Mouse (Mus musculus): ENCODE measurements at regions not wholly inside any gene's neighbourhood (a gene's known extent, or its start where the extent isn't known, plus 50 kb on each side); places are given as distances from the start of the nearest gene placed in this dataset.
A peak's percentile ranks its signal among the peaks of the same experiment; 100 is the strongest.
"Not testable (repeated sequence)": the region's sequence is repeated elsewhere in the genome, so short reads cannot be mapped to it uniquely, and the experiment has no call there.

GRCm38 (mm10) chrX:75734628-75735302 is 140.2 kb downstream of the Pls3 start:
- peak; percentile 77 for DNase-seq

DNA sequence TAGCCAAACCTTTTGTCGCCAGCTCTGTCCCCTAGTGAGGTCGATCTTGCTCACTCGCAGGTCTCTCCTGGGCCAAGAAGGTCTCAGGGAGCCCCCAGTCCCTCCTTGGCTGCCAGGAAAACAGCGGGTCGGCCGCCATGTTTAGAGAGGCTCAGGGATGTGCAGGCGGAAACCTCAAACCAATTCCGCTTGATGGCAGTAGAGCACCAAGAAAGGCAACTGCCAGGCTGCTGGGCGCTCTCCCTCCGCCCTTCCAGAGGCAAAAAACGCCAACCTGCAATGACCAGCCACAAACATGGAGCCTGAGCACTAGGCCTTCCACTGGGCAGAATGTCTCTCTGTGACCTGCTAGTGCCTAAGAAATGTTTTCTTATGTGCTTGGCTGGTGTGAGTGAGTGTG is 141.3 kb downstream of the Pls3 start:
- DNase-seq, result peak; percentile 89

DNA sequence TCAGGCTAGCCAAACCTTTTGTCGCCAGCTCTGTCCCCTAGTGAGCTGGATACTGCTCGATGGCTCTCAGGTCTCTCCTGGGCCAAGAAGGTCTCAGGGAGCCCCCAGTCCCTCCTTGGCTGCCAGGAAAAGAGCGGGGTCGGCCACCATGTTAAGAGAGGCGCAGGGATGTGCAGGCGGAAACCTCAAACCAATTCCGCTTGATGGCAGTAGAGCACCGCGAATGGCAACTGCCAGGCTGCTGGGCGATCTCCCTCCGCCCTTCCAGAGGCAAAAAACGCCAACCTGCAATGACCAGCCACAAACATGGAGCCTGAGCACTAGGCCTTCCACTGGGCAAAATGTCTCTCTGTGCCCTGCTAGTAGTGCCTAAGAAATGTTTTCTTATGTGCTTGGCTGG is 145.2 kb downstream of the Pls3 start:
- DNase-seq, result peak; percentile 71

DNA sequence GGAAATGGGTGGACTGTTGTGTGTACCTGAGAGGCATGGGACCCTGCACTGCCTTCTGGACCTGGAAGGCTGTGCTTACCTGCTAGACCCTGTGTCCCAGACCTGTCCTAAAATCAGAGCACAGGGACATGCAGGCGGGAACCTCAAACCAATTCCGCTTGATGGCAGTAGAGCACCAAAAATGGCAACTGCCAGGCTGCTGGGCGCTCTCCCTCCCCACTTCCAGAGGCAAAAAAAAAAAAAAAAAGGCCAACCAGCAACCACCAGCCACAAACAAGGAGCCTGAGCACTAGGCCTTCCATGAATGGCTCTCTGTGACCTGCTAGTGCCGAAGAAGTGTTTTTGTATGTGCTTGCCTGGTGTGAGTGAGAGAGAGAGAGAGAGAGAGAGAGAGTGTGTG is 146.5 kb downstream of the Pls3 start:
- DNase-seq, result peak; percentile 66

- DNase-seq, result not testable (repeated sequence)
Observed at GRCm38 (mm10) chrX:75723542-75723941, 145.5 kb upstream of the Rab39b start.

DNA sequence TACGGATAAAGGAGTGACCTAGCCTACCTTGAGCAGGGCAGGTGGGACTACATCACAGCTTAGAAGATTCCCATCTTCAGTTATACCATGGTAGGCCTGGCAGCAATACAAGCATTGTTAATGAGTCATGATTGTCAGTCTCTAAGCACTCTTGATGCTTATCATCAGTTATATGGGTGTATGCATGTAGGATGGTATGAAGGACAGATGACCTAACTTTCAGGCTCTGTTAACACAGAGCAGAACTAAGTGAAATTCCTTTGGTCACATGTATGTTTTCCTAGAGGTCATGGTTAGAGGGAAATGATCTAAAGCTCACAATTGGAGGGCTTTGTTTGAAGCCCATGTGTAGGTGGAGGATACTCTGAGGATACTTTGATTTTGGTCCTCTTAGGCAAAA is 121.9 kb upstream of the Rab39b start:
- no peak for DNase-seq

DNA sequence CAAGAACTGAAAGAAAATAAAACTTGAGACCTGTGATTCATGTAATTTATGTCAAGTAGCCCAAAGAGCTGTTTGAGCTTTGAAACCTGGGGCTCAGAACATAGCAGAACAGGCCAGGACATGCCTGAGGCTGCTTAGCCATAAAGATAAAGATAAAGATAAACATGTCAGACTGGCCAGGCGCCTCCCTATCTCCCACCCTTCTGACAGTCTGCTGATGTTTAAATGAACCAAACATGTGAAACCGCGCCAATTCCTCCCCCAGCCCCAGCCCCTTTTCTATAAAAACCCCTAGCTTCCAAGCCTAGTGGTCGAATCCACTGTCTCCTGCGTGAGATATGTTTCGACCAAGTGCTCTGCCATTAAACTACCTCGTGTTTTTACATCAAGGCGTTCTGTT is 97.2 kb upstream of the Rab39b start:
- DNase-seq, result not testable (repeated sequence)

GRCm38 (mm10) chrX:75673920-75674665 is 96.1 kb upstream of the Rab39b start:
- peak; percentile 91 for DNase-seq

DNA sequence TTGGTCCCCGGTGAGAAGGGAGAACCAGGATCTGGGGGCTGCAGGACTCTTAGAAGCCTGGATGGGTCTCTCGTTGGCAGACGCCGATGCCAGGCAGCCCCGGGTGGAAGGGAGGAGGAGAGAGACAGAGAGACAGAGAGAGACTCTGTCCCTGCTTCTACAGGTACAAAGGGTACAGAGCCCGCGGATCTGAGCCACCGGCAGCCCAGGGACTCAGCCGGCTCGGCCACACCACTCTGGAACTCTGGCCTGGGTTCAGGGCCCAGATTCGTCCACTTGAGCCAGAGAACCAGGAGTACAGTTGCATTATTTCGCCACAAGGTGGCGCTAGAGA is 95.5 kb upstream of the Rab39b start:
- DNase-seq, result no peak

GRCm38 (mm10) chrX:75672976-75673375 is 94.9 kb upstream of the Rab39b start:
- peak; percentile 15 for DNase-seq

GRCm38 (mm10) chrX:75667636-75668035 is 89.6 kb upstream of the Rab39b start:
- DNase-seq, result no peak

DNA sequence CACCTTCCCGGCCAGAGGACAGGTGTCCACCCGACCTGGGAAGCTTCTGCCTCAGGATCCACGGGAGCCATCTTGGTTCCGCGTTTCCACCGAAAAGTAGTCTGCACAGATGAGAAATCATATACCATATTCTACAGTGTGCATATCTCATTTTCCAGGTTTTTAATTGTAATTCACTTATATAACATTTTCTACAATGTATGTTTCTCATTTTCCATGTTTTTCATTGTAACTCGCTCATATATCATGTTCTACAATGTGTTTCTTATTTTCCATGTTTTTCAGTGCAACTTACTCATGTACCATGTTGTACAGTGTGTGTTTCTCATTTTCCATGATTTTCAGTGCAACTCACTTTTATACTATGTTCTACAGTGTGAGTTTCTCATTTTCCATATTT is 65.4 kb upstream of the Rab39b start:
- no peak for DNase-seq
